ENCODE assay signal across 7 mouse cellular contexts in genomic region chr19:4615151-4616093, GRCm38 (mm10). TPM values are rescaled to one million over a fixed set of nuclear protein-coding genes. Genes with fewer than 3 reads are reported as not detected.
DNase-seq lines count a peak whose midpoint lies in the region; ATAC-seq lines count a peak whose summit lies in the region.

Gene Lrfn4 (minus strand): TSS chr19:4615667.

- H3K4me2 ChIP-seq in embryonic facial prominence, embryonic 12.5 days (replicated peaks) = peak within 1 kb of the TSS; percentile 61
- H3K4me2 ChIP-seq in midbrain, embryonic 11.5 days = peak within 1 kb of the TSS; percentile 79

- H3K9me3 ChIP-seq in embryonic facial prominence, embryonic 12.5 days = no peaks in the 10 kb centered on the region
- H3K9me3 ChIP-seq in midbrain, embryonic 11.5 days (ENCODE audit: control insufficient read depth, low read length) = no peaks in the 10 kb centered on the region

- H3K4me3 ChIP-seq in embryonic facial prominence, embryonic 12.5 days = peak within 1 kb of the TSS; percentile 83
- peak within 1 kb of the TSS; percentile 92 for H3K4me3 ChIP-seq in midbrain, embryonic 11.5 days (ENCODE audit: low read depth, low read length)

- intact Hi-C loops in left cerebral cortex, postnatal 4 days (cut with DNase I) = loop anchor here (5.0 kb wide), 1 partner anchor 118 kb away; the partner anchor contains the start of gene 2010003K11Rik

- peak; percentile 85 for DNase-seq in adrenal gland, postnatal 25 days
- peak; percentile 99 for DNase-seq in heart, adult 11 months
- DNase-seq in kidney, adult 11 months = peak; percentile 77
- peak; percentile 93 for DNase-seq in left cerebral cortex, postnatal 4 days
- peak; percentile 98 for DNase-seq in midbrain, embryonic 11.5 days (ENCODE audit: low spot score, missing footprints)
- DNase-seq in spleen, postnatal 10 days (ENCODE audit: low spot score in 2 of 2) = peak; percentile 56 to 74

- H3K27ac ChIP-seq in embryonic facial prominence, embryonic 12.5 days = peak within 1 kb of the TSS; percentile 92
- H3K27ac ChIP-seq in midbrain, embryonic 11.5 days (ENCODE audit: low read depth, low read length) = peak within 1 kb of the TSS; percentile 78

- H3K4me1 ChIP-seq in embryonic facial prominence, embryonic 12.5 days = peaks cover 27% of the 10 kb centered on the region
- H3K4me1 ChIP-seq in midbrain, embryonic 11.5 days (ENCODE audit: control insufficient read depth, insufficient read depth, low read length) = peaks cover 12% of the 10 kb centered on the region

- under 1% methylated on average over 83 of the region's 87 CpGs for WGBS in embryonic facial prominence, embryonic 12.5 days
- under 1% methylated on average over 69 of the region's 87 CpGs for WGBS in midbrain, embryonic 11.5 days

- peak; percentile 91 for ATAC-seq in embryonic facial prominence, embryonic 12.5 days (ENCODE audit: insufficient number of reproducible peaks, insufficient read depth, low FRiP score, low TSS enrichment)
- ATAC-seq in midbrain, embryonic 11.5 days (ENCODE audit: low FRiP score) = peak; percentile 94

- peak within 1 kb of the TSS; percentile 96 for H3K9ac ChIP-seq in embryonic facial prominence, embryonic 12.5 days
- peak within 1 kb of the TSS; percentile 96 for H3K9ac ChIP-seq in midbrain, embryonic 11.5 days (ENCODE audit: low read length)

- H3K36me3 ChIP-seq in embryonic facial prominence, embryonic 12.5 days = peaks cover 35% of the 10 kb centered on the region
- peaks cover 9% of the 10 kb centered on the region for H3K36me3 ChIP-seq in midbrain, embryonic 11.5 days (ENCODE audit: control insufficient read depth, insufficient read depth, low read length)

- H3K27me3 ChIP-seq in embryonic facial prominence, embryonic 12.5 days = no peaks in the 10 kb centered on the region
- peaks cover 2% of the 10 kb centered on the region; the same call in 1 of the 2 replicates for H3K27me3 ChIP-seq in midbrain, embryonic 11.5 days (ENCODE audit: control insufficient read depth, insufficient read depth, low read length)

RNA-seq across cellular contexts. Expression of gene Lrfn4, which starts in this region (rescaled TPM):
- 4.6 and 6.0 TPM in 2 replicates for total RNA-seq in adrenal gland, postnatal 25 days (2021)
- polyA plus RNA-seq in embryonic facial prominence, embryonic 12.5 days (2016; fragmentation: Nextera tagmentation; extraction: Ambion mirVana) = 15.1 and 16.3 TPM in 2 replicates
- 10 to 100 TPM; 85.3 to 88.6 TPM for total RNA-seq in left cerebral cortex, postnatal 4 days (2021)
- 7.5 and 7.6 TPM in 2 replicates for polyA plus RNA-seq in midbrain, embryonic 11.5 days (2014; fragmentation: Nextera tagmentation; extraction: Ambion mirVana)

Comparison
In these comparisons a context has a peak if more than half of its experiments do, and no peak if none do; other contexts are left out.
1. Peak in every context shown above with its lines: DNase-seq, ATAC-seq, H3K4me3 ChIP-seq and H3K27ac ChIP-seq.
2. RNA of gene Lrfn4 (total RNA-seq): 85.3 to 88.6 TPM in left cerebral cortex, postnatal 4 days; 4.6 to 6.0 TPM in adrenal gland, postnatal 25 days; every median in the first group is over 10 times any median in the second.